ENCODE assay signal across 25 mouse cellular contexts in the genomic region with DNA sequence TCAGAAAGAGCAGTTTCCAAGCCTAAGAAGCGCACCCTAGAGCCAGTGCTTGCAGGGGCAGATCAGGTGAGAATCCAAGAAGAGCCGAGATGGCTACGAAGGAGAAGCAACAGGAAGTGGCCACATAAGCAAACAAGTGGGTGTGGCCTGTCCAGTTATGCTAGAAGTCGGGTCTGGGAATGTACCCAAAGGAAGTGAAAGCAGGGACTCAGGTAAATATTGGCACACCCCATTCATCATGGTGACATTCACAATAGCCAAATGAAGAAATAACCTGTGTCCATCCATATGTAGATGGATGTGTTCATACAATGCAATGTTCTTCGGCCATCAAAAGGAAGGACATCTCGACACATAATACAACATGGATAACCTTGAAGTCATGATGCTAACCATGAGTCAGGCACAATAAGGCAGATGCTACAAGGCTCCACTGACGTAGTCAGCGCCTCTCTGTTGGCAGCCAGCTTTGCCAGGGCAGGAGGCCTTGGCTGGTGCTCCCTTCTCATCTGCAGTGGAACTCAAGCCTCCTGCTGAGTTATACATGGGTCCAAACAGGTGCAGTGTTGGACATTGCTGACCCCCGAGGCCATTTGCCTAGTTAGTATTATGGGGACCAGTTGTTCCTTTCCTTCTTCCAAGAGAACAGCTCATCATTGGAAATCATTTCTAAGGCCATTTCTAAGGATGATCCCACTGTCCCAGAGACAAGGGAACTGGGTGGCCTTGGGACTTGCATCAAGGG. TPM values are rescaled to one million over a fixed set of nuclear protein-coding genes. Genes with fewer than 3 reads are reported as not detected.
DNase-seq lines count a peak whose midpoint lies in the region; ATAC-seq and TF ChIP-seq lines count a peak whose summit lies in the region.
"Had no signal": no experiment of that assay in that cellular context is flagged by ENCODE, and none has a peak within 500 bp of the region (broad histone marks: within the 10 kb centered on the region; RNA-seq: fewer than 3 reads in every experiment).

No protein-coding gene starts in this region.

- 0 out of 2 replicates have a peak overlapping the region, but pooled peaks have one; percentile 12 for H3K27ac ChIP-seq in liver, postnatal 0 days (ENCODE audit: low read depth)
- H3K27ac ChIP-seq in liver, embryonic 11.5 days (ENCODE audit: low read depth, low read length), result no peak overlapping the region
- H3K27ac ChIP-seq: forebrain, embryonic 15.5 days; hindbrain, embryonic 10.5 days; intestine, embryonic 15.5 days; layer of hippocampus, adult 2 months; liver, embryonic 13.5 days; neural tube, embryonic 13.5 days had no signal

- H3K27me3 ChIP-seq in liver, postnatal 0 days (ENCODE audit: insufficient read depth, low read length), result no peaks in the 10 kb centered on the region
- H3K27me3 ChIP-seq in liver, embryonic 11.5 days (replicated peaks; ENCODE audit: control insufficient read depth, insufficient read depth, low read length), result no peaks in the 10 kb centered on the region
- H3K27me3 ChIP-seq: forebrain, embryonic 15.5 days; intestine, embryonic 15.5 days; liver, embryonic 13.5 days; neural tube, embryonic 13.5 days had no signal

- no peaks in the 10 kb centered on the region for H3K9me3 ChIP-seq in liver, postnatal 0 days (ENCODE audit: low read length)
- H3K9me3 ChIP-seq in liver, embryonic 11.5 days (ENCODE audit: control insufficient read depth, low read length), result no peaks in the 10 kb centered on the region
- H3K9me3 ChIP-seq: forebrain, embryonic 15.5 days; heart, embryonic 12.5 days; hindbrain, embryonic 10.5 days; intestine, embryonic 15.5 days; liver, embryonic 13.5 days; neural tube, embryonic 13.5 days had no signal

- H3K9ac ChIP-seq in liver, postnatal 0 days (replicated peaks), result no peak overlapping the region
- H3K9ac ChIP-seq in liver, embryonic 11.5 days (ENCODE audit: low read depth, low read length), result no peak overlapping the region
- H3K9ac ChIP-seq: forebrain, embryonic 15.5 days; heart, embryonic 12.5 days; intestine, embryonic 15.5 days; liver, embryonic 13.5 days; neural tube, embryonic 13.5 days had no signal

- DNase-seq in adrenal gland, adult (ENCODE audit: inconsistent age in 2 of 2, low spot score in 1 of 2), result peak; percentile 60 to 74
- DNase-seq in adrenal gland, postnatal 4 days (ENCODE audit: low spot score in 2 of 2), result no peak
- DNase-seq in liver, postnatal 0 days, result no peak
- no peak for DNase-seq in liver, embryonic 11.5 days (ENCODE audit: low spot score)
- peak; percentile 29 for DNase-seq in urinary bladder, postnatal 14 days (ENCODE audit: low spot score)
- no peak for DNase-seq in urinary bladder, postnatal 10 days (ENCODE audit: low spot score)
- no peak for DNase-seq in kidney, adult 18-20 months
- no peak for DNase-seq in cerebellum, postnatal 10 days
- DNase-seq: cerebellum, adult 8-10 months; heart, postnatal 10 days; kidney, adult 9 months; kidney, postnatal 25 days; layer of hippocampus, postnatal 36 days; liver, embryonic 13.5 days; retina, postnatal 1 day; thymus, postnatal 36 days had no signal

- no peaks in the 10 kb centered on the region for H3K36me3 ChIP-seq in liver, postnatal 0 days (replicated peaks; ENCODE audit: insufficient read depth, low read length)
- no peaks in the 10 kb centered on the region for H3K36me3 ChIP-seq in liver, embryonic 11.5 days (ENCODE audit: control insufficient read depth, insufficient read depth, low read length)
- H3K36me3 ChIP-seq: forebrain, embryonic 15.5 days; heart, embryonic 12.5 days; hindbrain, embryonic 10.5 days; intestine, embryonic 15.5 days; liver, embryonic 13.5 days; neural tube, embryonic 13.5 days had no signal

- ATAC-seq in liver, postnatal 0 days, result peak; percentile 52; the same call in 1 of the 2 replicates
- ATAC-seq in liver, embryonic 11.5 days (replicated peaks; ENCODE audit: low FRiP score), result no peak
- ATAC-seq: forebrain, embryonic 15.5 days; hindbrain, embryonic 16.5 days; intestine, embryonic 15.5 days; midbrain, embryonic 16.5 days had no signal

- WGBS in liver, postnatal 0 days (ENCODE audit: insufficient replicate concordance), result 59% methylated on average over 9 of the region's 9 CpGs
- WGBS in liver, embryonic 11.5 days, result 74% methylated on average over 9 of the region's 9 CpGs

- no peak for TF ChIP-seq CTCF in liver, postnatal 0 days (IDR thresholded peaks at IDR 0.05; ENCODE audit: low read depth)

- no peak overlapping the region for H3K4me2 ChIP-seq in liver, postnatal 0 days (ENCODE audit: low read depth, low read length)
- no peak overlapping the region for H3K4me2 ChIP-seq in liver, embryonic 11.5 days
- H3K4me2 ChIP-seq: forebrain, embryonic 15.5 days; heart, embryonic 12.5 days; intestine, embryonic 15.5 days; liver, embryonic 13.5 days; neural tube, embryonic 13.5 days had no signal

- no peak overlapping the region for H3K4me3 ChIP-seq in liver, postnatal 0 days (ENCODE audit: low read depth, low read length)
- H3K4me3 ChIP-seq in liver, embryonic 11.5 days (ENCODE audit: low read depth, low read length), result no peak overlapping the region
- H3K4me3 ChIP-seq: forebrain, embryonic 15.5 days; heart, embryonic 12.5 days; hindbrain, embryonic 10.5 days; intestine, embryonic 15.5 days; layer of hippocampus, adult 2 months; liver, embryonic 13.5 days; myocyte; neural tube, embryonic 13.5 days had no signal

- peaks cover 4% of the 10 kb centered on the region for H3K4me1 ChIP-seq in liver, postnatal 0 days (ENCODE audit: insufficient read depth)
- no peaks in the 10 kb centered on the region; the same call in 1 of the 2 replicates for H3K4me1 ChIP-seq in liver, embryonic 11.5 days (replicated peaks; ENCODE audit: control insufficient read depth, insufficient read depth, low read length)
- H3K4me1 ChIP-seq: intestine, embryonic 15.5 days had no signal

- TF ChIP-seq EP300 in liver, postnatal 0 days (IDR thresholded peaks at IDR 0.05; ENCODE audit: low read depth), result no peak

RNA-seq across cellular contexts. Expression of a gene that starts 45.2 kb away (rescaled TPM):
- 10 to 100 TPM; 15.9 to 18.9 TPM for total RNA-seq in adrenal gland, postnatal 4 days (2021)
- polyA plus RNA-seq in liver, postnatal 0 days (2015; fragmentation: Nextera tagmentation; extraction: Ambion mirVana), result 3.6 and 4.7 TPM in 2 replicates
- 1.3 and 1.8 TPM in 2 replicates for polyA plus RNA-seq in liver, embryonic 11.5 days (2014; fragmentation: Nextera tagmentation; extraction: Ambion mirVana)

Comparison
In these comparisons a context has a peak if more than half of its experiments do, and no peak if none do; other contexts are left out.
1. DNase-seq: peak in adrenal gland, adult (2 of 2) and urinary bladder, postnatal 14 days (single experiment); none in adrenal gland, postnatal 4 days (0 of 2), liver, postnatal 0 days (single experiment), liver, embryonic 11.5 days (single experiment), urinary bladder, postnatal 10 days (single experiment), kidney, adult 18-20 months (single experiment) and cerebellum, postnatal 10 days (0 of 2).